Mouse (Mus musculus): Measurements from ENCODE around the gene Hist1h3g. TPM values are rescaled to one million over a fixed set of nuclear protein-coding genes. Genes with fewer than 3 reads are reported as not detected.
"Not testable (repeated sequence)": the region's sequence is repeated elsewhere in the genome, so short reads cannot be mapped to it uniquely, and the experiment has no call there.

Gene Hist1h3g
- polyA plus RNA-seq, 1 experiment, result 496 TPM

DNA sequence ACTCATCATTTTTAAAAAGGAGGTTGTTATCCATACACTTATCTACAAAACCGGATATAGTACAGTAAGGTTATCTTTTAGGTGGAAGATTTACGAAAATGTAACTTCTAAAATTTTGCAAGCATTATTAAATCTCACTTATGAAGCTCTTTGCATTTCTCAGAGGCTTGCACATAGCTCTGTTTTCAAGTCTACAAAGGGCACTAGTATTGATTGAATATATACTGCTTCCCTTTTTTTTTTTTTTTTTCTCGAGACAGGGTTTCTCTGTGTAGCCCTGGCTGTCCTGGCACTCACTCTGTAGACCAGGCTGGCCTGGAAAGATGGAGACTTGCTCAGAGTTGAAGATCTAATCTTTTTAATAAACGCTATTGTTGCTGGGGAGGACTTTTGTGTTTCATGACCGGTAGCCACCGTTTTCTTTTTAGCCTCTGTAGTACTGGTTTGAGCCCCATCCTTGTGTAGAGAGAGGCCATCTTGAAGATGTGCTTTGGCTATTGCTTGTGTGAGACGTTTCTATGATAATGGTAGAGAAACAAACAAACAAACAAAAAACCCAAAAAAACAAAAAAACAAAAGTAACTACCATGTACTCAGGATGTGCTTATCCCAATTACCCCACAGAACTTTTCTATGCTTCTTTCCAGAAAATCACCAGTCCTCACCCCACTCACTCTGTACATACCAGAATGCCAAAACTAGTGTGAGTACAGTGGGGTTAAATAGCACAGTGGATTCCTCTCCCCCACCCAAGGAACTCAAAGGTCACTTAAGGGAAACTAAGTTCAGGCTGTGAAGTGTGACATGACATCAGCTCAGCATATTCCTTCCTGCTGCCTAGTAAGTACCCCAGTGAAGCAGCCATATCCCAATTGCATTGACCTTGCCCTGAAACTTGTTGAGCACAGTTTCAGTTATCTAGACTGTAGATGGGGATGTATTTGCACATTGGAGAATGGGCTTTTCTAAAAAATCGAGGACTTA is 17.0 kb downstream of the Hist1h3g start:
- Histone ChIP-seq H3K36me3 (ENCODE audit: control insufficient read depth, insufficient read depth, low read length) (no peaks in the 10 kb centered on the region), H3K4me1 (replicated peaks; ENCODE audit: control insufficient read depth, insufficient read depth, low read length) (no peaks in the 10 kb centered on the region), H3K4me3 (ENCODE audit: control insufficient read depth, insufficient read depth, low read length) (no peak overlapping the region), H3K27ac (ENCODE audit: control insufficient read depth, insufficient read depth, low read length) (peak overlapping the region; percentile 84), H3K27me3 (ENCODE audit: control insufficient read depth, insufficient read depth, low read length) (no peaks in the 10 kb centered on the region)
- WGBS, result 52% methylated on average over 8 of the region's 8 CpGs
- no peak for DNase-seq
- no peak for TF ChIP-seq POLR2A (IDR thresholded peaks at IDR 0.05; ENCODE audit: control insufficient read depth, extremely low read depth, insufficient read depth, low read length, poor library complexity)
- TF ChIP-seq CTCF (IDR thresholded peaks at IDR 0.05; ENCODE audit: borderline replicate concordance, control insufficient read depth, extremely low read depth, insufficient read depth, low read length, poor library complexity), result no peak

DNA sequence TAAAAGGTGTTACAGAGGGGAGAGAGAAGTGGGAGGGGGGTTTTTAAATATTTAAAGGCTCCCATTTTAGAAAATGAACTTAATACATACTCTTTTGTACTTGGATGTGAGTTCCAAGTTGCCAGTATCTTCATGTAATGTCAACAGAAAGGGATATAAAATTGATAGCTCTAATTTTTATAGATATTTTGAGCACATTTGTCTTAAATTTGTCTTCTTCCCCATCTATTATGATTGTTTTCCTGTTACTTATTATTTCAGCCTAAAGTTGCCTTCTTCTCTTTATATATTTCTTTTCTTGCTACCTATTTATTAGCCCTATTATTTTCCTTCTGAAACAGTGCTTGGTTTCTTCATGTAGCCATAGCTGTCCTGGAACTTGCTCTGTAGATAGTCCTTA is 17.7 kb downstream of the Hist1h3g start, which contains the start of gene Hist1h1d:
Hist1h1d (plus strand) TSS at position 301 of the 400 bp plus-strand sequence.
- Histone ChIP-seq H3K27ac (ENCODE audit: control insufficient read depth, insufficient read depth, low read length) (peak within 1 kb of the TSS; percentile 58; the same call in 1 of the 2 replicates), H3K4me1 (replicated peaks; ENCODE audit: control insufficient read depth, insufficient read depth, low read length) (no peaks in the 10 kb centered on the region), H3K36me3 (ENCODE audit: control insufficient read depth, insufficient read depth, low read length) (no peaks in the 10 kb centered on the region), H3K27me3 (ENCODE audit: control insufficient read depth, insufficient read depth, low read length) (no peaks in the 10 kb centered on the region), H3K4me3 (ENCODE audit: control insufficient read depth, insufficient read depth, low read length) (no peak within 1 kb of the TSS)
- no peak for TF ChIP-seq POLR2A (IDR thresholded peaks at IDR 0.05; ENCODE audit: control insufficient read depth, extremely low read depth, insufficient read depth, low read length, poor library complexity)
- TF ChIP-seq CTCF (IDR thresholded peaks at IDR 0.05; ENCODE audit: borderline replicate concordance, control insufficient read depth, extremely low read depth, insufficient read depth, low read length, poor library complexity), result no peak
- DNase-seq, result no peak

DNA sequence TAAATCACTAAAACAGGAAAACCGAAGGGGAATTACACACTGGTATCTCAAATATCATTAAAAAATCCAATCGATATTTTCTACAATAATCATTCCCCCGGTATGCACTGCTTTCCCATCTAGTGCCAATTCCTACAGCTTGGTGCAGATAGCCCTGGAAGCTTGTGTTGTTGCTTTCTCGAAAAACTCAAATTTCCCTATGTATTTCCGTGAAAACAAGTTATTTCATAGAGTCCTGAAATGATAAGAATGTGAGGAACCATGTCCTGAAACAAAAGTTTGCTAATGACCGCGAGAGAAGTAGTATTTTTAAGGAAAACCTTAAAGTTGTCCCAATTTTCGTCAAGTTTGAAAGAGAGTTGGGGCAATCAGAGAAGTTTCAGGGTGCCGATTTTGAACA is 19.2 kb downstream of the Hist1h3g start:
- 23% methylated on average over 9 of the region's 9 CpGs for WGBS
- DNase-seq, result no peak
- TF ChIP-seq CTCF (IDR thresholded peaks at IDR 0.05; ENCODE audit: borderline replicate concordance, control insufficient read depth, extremely low read depth, insufficient read depth, low read length, poor library complexity) (no peak), POLR2A (IDR thresholded peaks at IDR 0.05; ENCODE audit: control insufficient read depth, extremely low read depth, insufficient read depth, low read length, poor library complexity) (no peak)
- Histone ChIP-seq H3K27ac (ENCODE audit: control insufficient read depth, insufficient read depth, low read length) (no peak overlapping the region; the same call in 1 of the 2 replicates), H3K36me3 (ENCODE audit: control insufficient read depth, insufficient read depth, low read length) (no peaks in the 10 kb centered on the region), H3K4me3 (ENCODE audit: control insufficient read depth, insufficient read depth, low read length) (no peak overlapping the region), H3K4me1 (replicated peaks; ENCODE audit: control insufficient read depth, insufficient read depth, low read length) (no peaks in the 10 kb centered on the region), H3K27me3 (ENCODE audit: control insufficient read depth, insufficient read depth, low read length) (no peaks in the 10 kb centered on the region)

DNA sequence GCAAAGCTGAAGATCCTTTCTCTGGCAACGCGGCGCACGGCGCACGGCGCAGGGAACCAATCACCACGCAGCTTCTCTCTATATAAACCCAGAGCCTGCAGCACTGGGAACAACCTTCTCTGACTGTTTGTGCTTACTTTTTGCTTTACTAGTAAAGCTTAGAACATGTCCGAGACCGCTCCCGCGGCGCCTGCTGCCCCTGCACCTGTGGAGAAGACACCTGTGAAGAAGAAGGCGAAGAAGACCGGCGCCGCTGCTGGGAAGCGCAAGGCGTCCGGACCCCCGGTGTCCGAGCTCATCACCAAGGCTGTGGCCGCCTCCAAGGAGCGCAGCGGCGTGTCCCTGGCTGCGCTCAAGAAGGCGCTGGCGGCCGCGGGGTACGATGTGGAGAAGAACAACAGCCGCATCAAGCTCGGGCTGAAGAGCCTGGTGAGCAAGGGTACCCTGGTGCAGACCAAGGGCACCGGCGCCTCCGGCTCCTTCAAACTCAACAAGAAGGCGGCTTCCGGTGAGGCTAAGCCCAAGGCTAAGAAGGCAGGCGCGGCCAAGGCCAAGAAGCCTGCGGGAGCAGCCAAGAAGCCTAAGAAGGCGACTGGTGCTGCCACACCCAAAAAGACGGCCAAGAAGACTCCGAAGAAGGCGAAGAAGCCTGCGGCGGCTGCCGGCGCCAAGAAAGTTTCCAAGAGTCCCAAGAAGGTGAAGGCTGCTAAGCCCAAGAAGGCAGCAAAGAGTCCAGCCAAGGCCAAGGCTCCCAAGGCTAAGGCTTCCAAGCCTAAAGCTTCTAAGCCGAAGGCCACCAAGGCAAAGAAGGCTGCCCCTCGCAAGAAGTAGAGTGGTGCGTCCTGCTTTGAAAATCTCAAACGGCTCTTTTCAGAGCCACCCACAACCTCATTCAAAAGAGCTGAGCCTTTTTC is 20.0 kb downstream of the Hist1h3g start:
- Histone ChIP-seq H3K4me1 (replicated peaks; ENCODE audit: control insufficient read depth, insufficient read depth, low read length) (no peaks in the 10 kb centered on the region), H3K36me3 (ENCODE audit: control insufficient read depth, insufficient read depth, low read length) (no peaks in the 10 kb centered on the region)

DNA sequence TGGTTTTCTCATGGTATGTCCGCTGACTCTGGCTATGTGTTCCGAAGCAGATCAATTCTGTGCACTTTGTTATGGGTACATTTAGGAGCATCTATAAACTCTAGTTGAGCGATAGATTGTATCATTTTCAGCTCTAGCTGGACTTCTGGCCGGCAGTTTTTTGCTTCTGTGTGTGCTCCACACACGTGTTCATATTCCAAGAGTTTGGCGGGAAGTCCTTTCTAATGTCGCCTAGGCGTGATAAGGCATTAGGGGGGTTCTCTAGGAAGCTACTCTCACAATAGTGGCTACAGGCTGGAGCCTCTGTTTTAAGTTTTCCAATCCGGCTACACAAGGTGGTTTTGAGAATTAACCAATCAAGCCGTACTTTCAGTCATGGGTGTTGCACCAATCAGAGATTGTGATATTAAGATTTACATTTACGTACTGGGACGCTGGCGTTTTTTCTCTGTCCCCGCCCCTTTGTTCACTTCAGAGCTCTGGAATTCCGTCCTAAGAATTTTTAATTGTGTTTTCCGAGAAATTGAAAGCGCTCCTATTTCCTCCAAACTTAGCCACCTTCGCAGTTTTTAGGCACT is 20.7 kb downstream of the Hist1h3g start:
- no peaks in the 10 kb centered on the region for H3K27me3 ChIP-seq (ENCODE audit: control insufficient read depth, insufficient read depth, low read length)
- TF ChIP-seq CTCF (IDR thresholded peaks at IDR 0.05; ENCODE audit: borderline replicate concordance, control insufficient read depth, extremely low read depth, insufficient read depth, low read length, poor library complexity), result no peak
- 0% methylated on average over 18 of the region's 18 CpGs for WGBS
- peak overlapping the region; percentile 99 for H3K27ac ChIP-seq (ENCODE audit: control insufficient read depth, insufficient read depth, low read length)
- no peaks in the 10 kb centered on the region for H3K4me1 ChIP-seq (replicated peaks; ENCODE audit: control insufficient read depth, insufficient read depth, low read length)
- peak; percentile 71 for DNase-seq
- H3K36me3 ChIP-seq (ENCODE audit: control insufficient read depth, insufficient read depth, low read length), result no peaks in the 10 kb centered on the region
- peak overlapping the region; percentile 86 for H3K4me3 ChIP-seq (ENCODE audit: control insufficient read depth, insufficient read depth, low read length)

More for the DNA sequence above, 20.0 kb downstream of the Hist1h3g start:
- H3K4me3 ChIP-seq (ENCODE audit: control insufficient read depth, insufficient read depth, low read length), result peak overlapping the region; percentile 86
- peak overlapping the region; percentile 99 for H3K27ac ChIP-seq (ENCODE audit: control insufficient read depth, insufficient read depth, low read length)
- WGBS, result under 1% methylated on average over 54 of the region's 54 CpGs
- no peaks in the 10 kb centered on the region for H3K27me3 ChIP-seq (ENCODE audit: control insufficient read depth, insufficient read depth, low read length)
- peak; percentile 88 for DNase-seq
- peak; percentile 98 for TF ChIP-seq POLR2A (IDR thresholded peaks at IDR 0.05; ENCODE audit: control insufficient read depth, extremely low read depth, insufficient read depth, low read length, poor library complexity)
- TF ChIP-seq CTCF (IDR thresholded peaks at IDR 0.05; ENCODE audit: borderline replicate concordance, control insufficient read depth, extremely low read depth, insufficient read depth, low read length, poor library complexity), result no peak

DNA sequence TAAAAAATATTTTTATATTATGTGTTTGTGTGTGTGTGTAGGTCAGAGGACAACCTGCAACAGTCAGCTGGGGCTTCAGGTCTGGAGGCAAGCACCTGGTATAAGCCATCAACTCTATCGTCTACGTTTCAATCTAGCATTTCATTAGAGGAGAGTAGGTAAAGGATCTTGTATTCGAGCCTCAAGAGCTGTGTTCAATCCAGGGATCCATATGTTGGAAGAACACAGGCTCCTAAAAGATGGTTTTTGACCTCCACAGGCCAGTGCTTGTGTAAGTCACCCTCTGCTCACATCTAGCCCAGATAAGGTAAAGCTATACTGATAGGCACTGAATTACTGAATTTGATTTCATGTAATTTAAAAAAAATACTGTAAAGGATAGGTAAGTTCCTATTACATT is 21.7 kb downstream of the Hist1h3g start:
- Histone ChIP-seq H3K27ac (ENCODE audit: control insufficient read depth, insufficient read depth, low read length) (no peak overlapping the region), H3K27me3 (ENCODE audit: control insufficient read depth, insufficient read depth, low read length) (no peaks in the 10 kb centered on the region)
- no peak for TF ChIP-seq CTCF (IDR thresholded peaks at IDR 0.05; ENCODE audit: borderline replicate concordance, control insufficient read depth, extremely low read depth, insufficient read depth, low read length, poor library complexity)

DNA sequence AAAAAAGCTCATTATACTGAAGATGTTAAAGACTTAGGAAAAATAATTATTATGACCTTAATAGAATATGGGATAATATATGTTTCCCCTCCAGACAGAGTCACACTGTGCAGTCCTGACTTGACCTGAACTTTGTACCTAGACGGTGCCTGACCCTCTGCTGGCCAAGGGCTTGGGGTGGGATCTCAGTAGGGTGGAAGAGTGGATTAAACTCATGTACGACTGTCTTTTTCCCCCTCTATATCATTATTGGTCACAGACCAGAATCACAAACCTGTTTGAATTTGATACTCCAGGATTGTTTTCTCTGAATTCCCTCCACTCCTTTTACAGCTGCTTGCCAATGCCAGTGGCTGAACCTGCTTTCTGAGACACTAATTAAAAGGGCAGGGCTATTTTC is 25.5 kb downstream of the Hist1h3g start:
- H3K36me3 ChIP-seq (ENCODE audit: control insufficient read depth, insufficient read depth, low read length); H3K27ac ChIP-seq (ENCODE audit: control insufficient read depth, insufficient read depth, low read length); H3K4me3 ChIP-seq (ENCODE audit: control insufficient read depth, insufficient read depth, low read length); H3K27me3 ChIP-seq (ENCODE audit: control insufficient read depth, insufficient read depth, low read length); DNase-seq; H3K4me1 ChIP-seq (replicated peaks; ENCODE audit: control insufficient read depth, insufficient read depth, low read length): not testable (repeated sequence)
- 65% methylated on average over 2 of the region's 2 CpGs for WGBS

More for the DNA sequence above, 21.7 kb downstream of the Hist1h3g start:
- DNase-seq, result no peak
- Histone ChIP-seq H3K4me1 (replicated peaks; ENCODE audit: control insufficient read depth, insufficient read depth, low read length) (no peaks in the 10 kb centered on the region), H3K4me3 (ENCODE audit: control insufficient read depth, insufficient read depth, low read length) (no peak overlapping the region), H3K36me3 (ENCODE audit: control insufficient read depth, insufficient read depth, low read length) (no peaks in the 10 kb centered on the region)
- WGBS, result 81% methylated on average over 3 of the region's 3 CpGs

DNA sequence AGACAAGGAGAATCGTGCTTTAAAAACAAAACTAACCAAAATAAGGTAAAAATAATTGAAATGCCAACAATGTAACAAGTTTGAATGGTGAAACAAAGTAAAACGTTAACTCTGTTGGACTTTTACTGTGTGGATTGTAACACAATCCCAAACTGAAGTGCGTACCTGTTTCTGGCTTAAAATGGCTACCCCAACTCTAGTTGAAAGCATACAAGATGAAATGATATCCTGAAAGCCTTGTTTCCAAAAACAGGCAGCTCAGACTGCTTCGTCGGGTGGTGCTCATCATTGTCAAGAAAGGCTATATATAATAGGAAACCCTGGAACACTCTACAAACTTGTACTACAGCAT is 26.3 kb downstream of the Hist1h3g start:
- not testable (repeated sequence) for H3K4me1 ChIP-seq (replicated peaks; ENCODE audit: control insufficient read depth, insufficient read depth, low read length); H3K27me3 ChIP-seq (ENCODE audit: control insufficient read depth, insufficient read depth, low read length); H3K36me3 ChIP-seq (ENCODE audit: control insufficient read depth, insufficient read depth, low read length); DNase-seq
- Histone ChIP-seq H3K4me3 (ENCODE audit: control insufficient read depth, insufficient read depth, low read length) (0 out of 2 replicates have a peak overlapping the region, but pooled peaks have one; percentile 52), H3K27ac (ENCODE audit: control insufficient read depth, insufficient read depth, low read length) (peak overlapping the region; percentile 50; the same call in 1 of the 2 replicates)
- WGBS, result 0% methylated on average over 2 of the region's 5 CpGs
